In genomic region chr10:18082772-18083171, GRCm38 (mm10) we compare ENCODE assay signal across 26 mouse cellular contexts. TPM values are rescaled to one million over a fixed set of nuclear protein-coding genes. Genes with fewer than 3 reads are reported as not detected.
DNase-seq lines count a peak whose midpoint lies in the region; ATAC-seq and TF ChIP-seq lines count a peak whose summit lies in the region.
"Had no signal": no experiment of that assay in that cellular context is flagged by ENCODE, and none has a peak within 500 bp of the region (broad histone marks: within the 10 kb centered on the region; RNA-seq: fewer than 3 reads in every experiment).

No protein-coding gene starts in this region.

- 0 out of 2 replicates have a peak, but pooled peaks cover 2% of the 10 kb centered on the region for H3K4me1 ChIP-seq in hindbrain, embryonic 12.5 days
- H3K4me1 ChIP-seq: embryonic facial prominence, embryonic 15.5 days; forebrain, embryonic 10.5 days had no signal

- no peak overlapping the region for H3K4me2 ChIP-seq in myocyte (ENCODE audit: low read depth)
- H3K4me2 ChIP-seq in hindbrain, embryonic 12.5 days (replicated peaks) = no peak overlapping the region
- H3K4me2 ChIP-seq: embryonic facial prominence, embryonic 13.5 days; embryonic facial prominence, embryonic 15.5 days; forebrain, embryonic 12.5 days had no signal

- TF ChIP-seq POLR2A in myocyte (IDR thresholded peaks at IDR 0.05; ENCODE audit: insufficient read length, low read depth) = no peak

- H3K27ac ChIP-seq in hindbrain, embryonic 12.5 days = no peak overlapping the region
- H3K27ac ChIP-seq: embryonic facial prominence, embryonic 13.5 days; embryonic facial prominence, embryonic 15.5 days; forebrain, embryonic 10.5 days; forebrain, embryonic 12.5 days had no signal

- no peak overlapping the region for H3ac ChIP-seq in myocyte (ENCODE audit: control insufficient read depth, insufficient read length)

- H3K36me3 ChIP-seq in myocyte (ENCODE audit: control insufficient read depth, insufficient read depth) = peaks cover under 1% of the 10 kb centered on the region
- H3K36me3 ChIP-seq in hindbrain, embryonic 12.5 days = no peaks in the 10 kb centered on the region
- H3K36me3 ChIP-seq: embryonic facial prominence, embryonic 15.5 days had no signal

- no peak overlapping the region for H3K9ac ChIP-seq in hindbrain, embryonic 12.5 days
- H3K9ac ChIP-seq: embryonic facial prominence, embryonic 13.5 days; embryonic facial prominence, embryonic 15.5 days; forebrain, embryonic 12.5 days had no signal

- peak; percentile 61 for ATAC-seq in megakaryocyte progenitor cell, adult 5-6 weeks (replicated peaks; ENCODE audit: poor library complexity)
- ATAC-seq in hindbrain, embryonic 12.5 days (ENCODE audit: low FRiP score) = no peak
- ATAC-seq in granulocyte monocyte progenitor cell, adult 5-6 weeks (replicated peaks; ENCODE audit: poor library complexity, severe bottlenecking) = no peak
- ATAC-seq: forebrain, embryonic 14.5 days; forebrain, embryonic 16.5 days had no signal

- H3K27me3 ChIP-seq in myocyte (ENCODE audit: control insufficient read depth, insufficient read depth, insufficient read length) = no peaks in the 10 kb centered on the region
- no peaks in the 10 kb centered on the region for H3K27me3 ChIP-seq in hindbrain, embryonic 12.5 days
- H3K27me3 ChIP-seq: embryonic facial prominence, embryonic 13.5 days; embryonic facial prominence, embryonic 15.5 days; forebrain, embryonic 12.5 days had no signal

- DNase-seq in lung, adult 18-20 months = peak; percentile 13 to 52
- DNase-seq in lung, postnatal 10 days = no peak
- DNase-seq in lung, postnatal 36 days = peak; percentile 39
- DNase-seq in lung, postnatal 4 days = no peak
- DNase-seq: adrenal gland, adult 2 months; adrenal gland, postnatal 10 days; adrenal gland, postnatal 25 days; B cell, adult 2 months; cerebellum, adult 11 months; cerebellum, adult 18-20 months; cerebellum, adult 8-10 months; cerebellum, adult 9-11 months; cerebellum, postnatal 14 days; cerebellum, postnatal 36 days; embryo, embryonic 11 days had no signal

- H3K9me3 ChIP-seq in hindbrain, embryonic 12.5 days (replicated peaks) = no peaks in the 10 kb centered on the region
- H3K9me3 ChIP-seq: embryonic facial prominence, embryonic 15.5 days had no signal

- H3K79me2 ChIP-seq in myocyte (ENCODE audit: control insufficient read depth, insufficient read depth) = peaks cover 31% of the 10 kb centered on the region

- H3K4me3 ChIP-seq in myocyte = no peak overlapping the region
- H3K4me3 ChIP-seq in hindbrain, embryonic 12.5 days = no peak overlapping the region
- H3K4me3 ChIP-seq: embryonic facial prominence, embryonic 13.5 days; embryonic facial prominence, embryonic 15.5 days; erythroblast, embryonic 14.5 days; forebrain, embryonic 10.5 days; forebrain, embryonic 12.5 days had no signal

- 96% methylated on average over 6 of the region's 6 CpGs for WGBS in hindbrain, embryonic 12.5 days

TF ChIP-seq in myocyte, 11 proteins besides CTCF, POLR2A, EP300 and RAD21:
- peak; percentile 17; the same call in 1 of the 2 replicates for TF ChIP-seq CEBPB (IDR thresholded peaks at IDR 0.05; ENCODE audit: insufficient read depth, poor library complexity, severe bottlenecking)
- TF ChIP-seq USF1 (IDR thresholded peaks at IDR 0.05; ENCODE audit: low read depth) = no peak
TF ChIP-seq in myocyte: peak in this region for 1.

RNA-seq across cellular contexts. Expression of gene Reps1, which starts 27.1 kb away (rescaled TPM):
- total RNA-seq in megakaryocyte progenitor cell, adult 5-6 weeks (2015) = 76.9 and 86.2 TPM in 2 replicates
- total RNA-seq in megakaryocyte progenitor cell, adult 5-6 weeks (2017) = 39.2 and 47.2 TPM in 2 replicates
- polyA plus RNA-seq in myocyte (2012; fragmentation: generic; extraction: Trizol) = 33.7 TPM
- polyA plus RNA-seq in hindbrain, embryonic 12.5 days (2016; fragmentation: Nextera tagmentation; extraction: Ambion mirVana) = 32.8 and 36.5 TPM in 2 replicates
- 55.7 and 61.4 TPM in 2 replicates for total RNA-seq in granulocyte monocyte progenitor cell, adult 5-6 weeks (2014; fragmentation: Nextera tagmentation)
- 39.0 and 59.0 TPM in 2 replicates for total RNA-seq in granulocyte monocyte progenitor cell, adult 5-6 weeks (2017)

RNA-seq across cellular contexts. Expression of gene Abracl, which starts 59.7 kb away (rescaled TPM):
- 274 and 350 TPM in 2 replicates for total RNA-seq in megakaryocyte progenitor cell, adult 5-6 weeks (2015)
- total RNA-seq in megakaryocyte progenitor cell, adult 5-6 weeks (2017) = 298 and 321 TPM in 2 replicates
- polyA plus RNA-seq in myocyte (2012; fragmentation: generic; extraction: Trizol) = 65.7 TPM
- polyA plus RNA-seq in hindbrain, embryonic 12.5 days (2016; fragmentation: Nextera tagmentation; extraction: Ambion mirVana) = 164 and 170 TPM in 2 replicates
- 299 and 316 TPM in 2 replicates for total RNA-seq in granulocyte monocyte progenitor cell, adult 5-6 weeks (2014; fragmentation: Nextera tagmentation)
- 354 and 417 TPM in 2 replicates for total RNA-seq in granulocyte monocyte progenitor cell, adult 5-6 weeks (2017)

Comparison
In these comparisons a context has a peak if more than half of its experiments do, and no peak if none do; other contexts are left out.
1. DNase-seq: peak in lung, adult 18-20 months (2 of 2) and lung, postnatal 36 days (single experiment); none in lung, postnatal 10 days (single experiment) and lung, postnatal 4 days (0 of 2).